Mouse (Mus musculus) liver, embryonic 14.5 days (tissue): ENCODE measurements around the gene Nccrp1.

Experiments
- CTCF ChIP-seq: IDR thresholded peaks from 2 replicates; pipeline ENCODE4 v1.5.1; 2016; ENCODE audit warnings: antibody characterized with exemption, low read depth, control low read depth
- EP300 ChIP-seq: IDR thresholded peaks from 2 replicates; pipeline ENCODE4 v1.6.1; 2016; ENCODE audit warnings: antibody characterized with exemption, low read depth

GRCm38 (mm10) chr7:28545891-28546210 is 1.2 kb downstream of the Nccrp1 start:
- TF ChIP-seq CTCF (no peak), EP300 (no peak)
